Mouse (Mus musculus) heart, postnatal 36 days (tissue): ENCODE measurements around the gene Gm49361. TPM values are rescaled to one million over a fixed set of nuclear protein-coding genes. Genes with fewer than 3 reads are reported as not detected.

Source experiments
- DNase-seq, 2 experiments: peaks; one replicate each; pipeline ENCODE4 v3.0.0; 2021 to 2022
- intact Hi-C: fragments of 180-260 bp; cut with DNase I; formaldehyde crosslinking; loops from one replicate; pipeline ENCODE4 v1.15.1; 2025
- total RNA-seq, 2 experiments: library from RNA; stranded (reverse); gene quantifications; 2 replicates each; pipeline ENCODE4 v1.2.3; 2021

Gm49361 gene
- total RNA-seq, 2 experiments from 2014 or later: 2.4 TPM; not detected in 1

DNA sequence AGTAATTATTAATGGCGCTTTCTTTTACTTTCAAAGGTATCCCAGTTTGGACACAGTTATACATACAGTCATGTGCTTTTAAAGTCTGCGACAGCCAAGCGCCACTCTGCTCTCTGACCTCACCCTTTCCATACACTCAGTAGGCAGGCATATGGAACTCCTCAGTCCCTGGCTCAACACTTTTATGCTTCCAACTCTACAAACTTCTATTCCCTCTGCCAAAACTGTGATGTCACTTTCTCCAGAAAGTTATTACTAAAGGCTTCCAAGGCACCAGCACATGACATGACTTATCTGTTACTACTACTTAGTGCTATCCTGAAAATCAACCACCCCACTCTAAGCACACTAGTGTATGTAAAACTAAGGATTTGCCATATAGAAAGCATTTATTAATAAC lies 106.8 kb downstream of the Gm49361 start:
- peak in 1 of 2 experiments; percentile 13 for DNase-seq
- intact Hi-C loops: no loop called here

DNA sequence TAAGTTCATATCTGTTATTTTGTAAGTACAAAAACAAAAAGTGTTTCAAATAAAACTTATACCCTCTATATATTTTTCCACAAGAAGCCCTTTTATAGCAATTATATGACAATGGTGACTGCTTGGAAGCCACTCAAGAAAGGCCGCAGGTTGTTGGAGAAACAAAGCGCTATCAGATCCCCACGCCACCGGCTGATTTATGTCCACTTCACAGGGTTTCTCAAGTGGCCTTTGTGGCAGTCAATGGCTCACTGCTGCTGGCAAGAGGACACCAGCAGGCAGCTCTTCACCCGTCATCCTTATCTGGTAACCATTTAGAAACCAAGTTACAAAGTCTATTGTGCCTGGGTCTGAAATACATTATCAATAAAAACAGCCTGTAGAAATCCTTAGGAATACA lies 111.8 kb downstream of the Gm49361 start:
- DNase-seq: no peak
- intact Hi-C loops: no loop called here

DNA sequence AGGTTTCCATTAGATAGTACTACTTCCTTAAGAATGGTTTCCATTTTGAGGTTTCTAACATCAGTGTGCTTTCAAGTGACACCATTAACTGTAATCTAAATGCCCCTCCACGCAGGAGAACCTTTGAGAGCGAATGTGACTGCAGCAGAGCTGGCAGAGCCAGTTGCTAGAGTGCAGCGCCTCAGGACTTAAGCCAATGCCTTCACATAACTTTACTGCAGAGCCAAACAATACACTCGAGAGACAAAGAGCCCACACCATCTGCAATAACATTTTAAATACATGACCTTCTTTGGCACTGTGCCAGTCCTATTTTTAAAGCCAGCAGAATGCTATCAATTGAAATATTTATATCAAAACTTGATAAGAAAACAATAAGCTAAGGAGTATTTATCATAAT lies 116.3 kb downstream of the Gm49361 start:
- intact Hi-C loops: no loop called here
- DNase-seq: no peak

DNA sequence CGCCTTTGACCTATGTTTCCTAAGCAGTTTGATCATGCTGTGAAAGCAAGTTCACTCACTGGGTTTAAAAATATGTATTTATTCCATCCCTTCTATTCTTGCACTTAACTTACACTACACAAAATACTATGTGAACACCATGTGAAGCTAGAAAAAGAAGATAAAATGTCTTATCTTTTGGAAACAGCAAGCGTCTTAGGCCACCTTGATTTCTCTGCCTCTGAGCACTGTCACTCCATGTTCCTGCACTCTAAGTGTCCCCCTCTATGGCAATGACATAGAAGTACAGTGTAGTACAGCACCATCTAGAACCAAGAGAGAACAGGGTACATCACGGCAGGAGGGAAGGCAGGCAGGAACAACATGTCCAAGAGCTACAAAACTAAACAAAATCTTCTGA lies 123.0 kb downstream of the Gm49361 start:
- intact Hi-C loops: no loop called here
- DNase-seq: no peak

DNA sequence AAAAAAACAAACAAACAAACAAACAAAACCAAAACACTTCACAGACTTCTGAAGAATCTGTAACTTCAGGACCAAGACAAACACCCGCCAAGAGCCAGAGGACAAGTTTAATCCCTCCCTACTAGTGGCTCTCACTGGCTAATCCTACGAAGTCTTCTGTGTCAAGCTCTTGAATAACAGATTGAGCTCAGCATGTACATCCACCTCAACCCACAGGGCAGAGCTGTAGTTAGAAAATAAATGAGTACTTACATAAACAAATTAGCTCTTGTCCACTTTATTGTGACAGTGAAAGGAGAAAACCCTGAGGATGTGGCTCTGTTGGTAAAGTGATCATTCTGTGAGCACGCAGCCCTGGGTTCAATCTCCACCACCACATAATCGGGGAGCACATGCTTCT lies 124.2 kb downstream of the Gm49361 start:
- intact Hi-C loops: no loop called here
- DNase-seq: no peak

DNA sequence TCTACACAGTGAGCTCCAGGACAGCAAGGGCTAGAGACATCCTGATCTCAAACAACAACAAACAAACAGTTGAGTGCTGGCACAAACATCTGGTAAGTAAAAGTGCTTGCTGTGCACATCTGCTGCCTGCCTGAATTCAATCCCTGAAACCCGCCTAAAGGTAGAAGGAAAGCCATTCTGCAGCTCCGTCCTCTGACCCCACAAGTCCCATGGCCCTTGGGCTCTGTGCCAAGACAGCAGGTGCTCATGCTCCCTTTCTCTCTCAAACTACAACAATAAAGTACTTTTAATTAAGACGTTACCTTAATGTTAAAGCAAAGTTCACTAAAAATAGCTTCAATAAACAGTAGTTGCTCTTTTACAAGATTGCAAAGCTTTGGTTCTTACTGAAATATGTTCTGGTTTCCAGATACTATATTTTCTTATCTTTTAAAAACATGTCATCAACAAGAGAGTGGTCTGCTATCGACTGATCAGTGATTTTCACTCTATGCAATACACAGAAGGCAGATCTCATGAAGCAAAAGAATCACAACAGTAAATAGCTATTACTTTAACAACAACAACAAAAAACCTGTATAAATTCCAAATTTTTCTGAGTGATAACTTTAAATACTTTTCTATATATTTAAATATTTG lies 125.2 kb downstream of the Gm49361 start:
- intact Hi-C loops: no loop called here
- DNase-seq: no peak

DNA sequence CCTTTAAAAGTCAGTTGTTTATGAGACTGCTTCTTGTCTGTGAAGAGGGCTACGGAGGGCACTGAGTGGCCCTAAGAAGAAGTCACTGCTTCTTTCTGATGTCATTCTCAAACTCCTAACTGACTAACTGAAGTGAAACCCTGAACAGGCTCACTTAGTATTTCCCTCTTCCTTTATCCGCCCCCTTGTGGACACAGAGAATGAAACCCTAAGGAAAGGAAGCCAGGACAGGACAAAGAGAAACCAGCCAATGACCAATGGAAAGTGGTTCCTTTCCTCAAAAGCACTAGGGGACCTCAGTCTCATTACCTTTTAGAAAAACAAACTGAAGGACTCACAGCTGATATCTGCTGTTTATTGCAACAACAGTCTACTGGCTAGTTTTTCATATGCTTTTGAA lies 126.4 kb downstream of the Gm49361 start:
- DNase-seq: peak; percentile 13 to 30
- intact Hi-C loops: loop anchor here (1.0 to 2.0 kb wide), 2 partner anchors 86 to 247 kb away; no protein-coding TSS in a partner anchor

DNA sequence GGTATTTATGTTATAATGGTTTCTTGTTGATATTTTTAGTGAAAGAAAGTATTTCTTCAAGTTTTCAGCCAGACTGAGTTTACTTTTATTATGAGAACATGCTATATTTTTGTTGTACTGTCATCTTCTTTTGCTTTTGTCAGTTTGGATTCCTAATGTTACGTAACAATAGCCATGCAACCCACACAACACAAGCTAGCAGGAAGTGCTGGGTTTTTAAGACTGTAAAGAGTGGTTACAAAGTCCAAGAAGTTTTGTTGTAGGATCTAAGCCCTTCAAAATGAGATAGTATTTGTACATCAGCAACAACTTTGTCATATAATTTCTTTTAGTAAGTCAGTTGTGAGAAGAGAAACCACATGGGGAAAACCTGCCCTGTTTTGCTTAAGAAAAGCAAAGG lies 128.2 kb downstream of the Gm49361 start:
- intact Hi-C loops: loop anchor here (2.0 kb wide), 1 partner anchor 245 kb away; no protein-coding TSS in a partner anchor
- DNase-seq: no peak

DNA sequence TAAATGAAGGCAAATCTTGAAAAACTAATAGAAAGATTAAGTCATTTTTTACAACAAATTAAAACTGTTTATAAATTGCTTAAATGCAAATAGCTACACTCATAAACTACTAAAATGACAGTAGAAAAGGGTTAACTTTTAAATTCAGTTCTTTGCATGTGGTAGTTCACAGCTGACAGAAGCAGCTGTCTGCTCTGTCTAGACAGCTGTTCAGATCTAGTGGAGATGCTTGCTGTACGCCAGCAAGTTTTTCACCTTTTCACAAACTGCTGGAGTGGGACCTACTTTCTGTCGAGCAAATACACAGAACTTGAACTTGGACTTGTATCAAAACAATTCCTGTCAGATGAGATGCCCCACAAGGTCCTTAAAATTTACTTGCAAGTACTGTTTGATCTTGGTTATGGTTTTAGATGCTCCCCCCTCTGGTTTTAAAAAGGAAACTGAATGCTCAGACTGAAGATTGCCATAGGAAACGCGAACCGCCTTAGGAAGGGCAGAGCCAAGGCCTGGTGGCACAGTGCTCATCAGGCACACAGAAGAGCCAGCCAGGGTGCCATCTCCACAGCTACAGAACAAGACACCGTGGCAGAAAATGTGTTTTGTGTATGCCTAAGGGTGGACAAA lies 129.5 kb downstream of the Gm49361 start:
- intact Hi-C loops: no loop called here

DNA sequence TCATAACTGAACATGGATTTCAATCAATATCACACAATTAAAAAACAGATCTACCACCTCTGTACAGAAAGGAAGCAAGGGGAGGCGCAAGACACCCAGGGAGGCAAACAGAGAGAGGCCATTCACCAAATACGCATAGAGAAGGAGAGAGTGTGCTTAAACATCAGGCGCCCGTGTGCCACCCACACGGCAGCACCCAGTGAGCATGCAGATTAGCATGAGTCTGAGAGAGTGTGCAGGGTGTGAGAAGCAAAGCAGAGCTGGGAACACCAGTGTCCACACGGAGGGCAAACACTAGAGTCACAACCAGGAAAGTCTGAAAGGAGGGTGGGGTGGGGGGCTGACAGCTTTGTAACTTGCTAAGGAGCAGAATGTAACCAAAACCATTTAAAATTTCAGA lies 130.1 kb downstream of the Gm49361 start:
- no peak for DNase-seq

More for the DNA sequence above, 129.5 kb downstream of the Gm49361 start:
- no peak for DNase-seq

DNA sequence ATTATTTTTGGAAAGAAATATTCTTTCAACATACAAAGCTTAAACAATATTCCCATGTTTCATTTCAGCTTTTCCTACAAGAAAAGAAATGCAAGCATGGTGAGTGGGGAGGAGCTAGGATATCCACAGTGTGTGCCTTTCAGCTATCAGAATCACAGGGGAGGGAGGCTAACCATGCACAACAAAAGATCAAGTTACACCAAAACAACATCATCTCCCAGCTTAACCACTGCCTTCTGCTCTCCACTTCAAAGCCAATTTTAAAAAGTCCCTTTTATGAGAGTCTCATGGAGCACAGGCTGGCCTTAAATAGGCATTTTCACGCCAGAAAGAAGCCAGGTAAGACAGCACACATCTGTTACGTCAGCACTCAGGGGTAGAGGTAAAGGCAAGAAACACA lies 134.9 kb downstream of the Gm49361 start:
- DNase-seq: no peak
- intact Hi-C loops: no loop called here

More for the DNA sequence above, 130.1 kb downstream of the Gm49361 start:
- intact Hi-C loops: no loop called here

DNA sequence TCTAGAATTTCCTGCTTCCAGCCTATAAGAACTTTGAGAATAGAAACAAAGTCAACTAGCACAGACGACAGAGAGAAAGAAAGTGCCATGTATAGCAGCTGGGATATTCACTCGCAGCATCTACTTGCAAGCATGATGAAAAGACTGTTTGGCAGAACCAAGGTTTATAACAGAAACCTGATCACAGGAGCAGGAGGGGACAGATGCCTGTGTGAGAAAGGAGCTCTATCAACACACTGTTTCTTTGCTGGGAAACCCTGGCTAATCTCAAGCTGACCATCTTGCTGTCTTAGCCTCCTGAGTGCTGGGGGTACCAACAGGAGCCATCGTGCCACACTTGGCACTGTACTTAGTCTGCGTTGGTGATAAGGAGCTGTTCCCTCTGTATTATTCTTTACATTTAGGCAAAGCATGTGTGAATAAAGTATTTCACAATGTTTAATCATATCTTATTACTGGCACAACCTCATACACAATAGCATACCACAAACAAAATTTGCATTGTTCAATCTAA lies 136.0 kb downstream of the Gm49361 start:
- no peak for DNase-seq
- intact Hi-C loops: no loop called here

DNA sequence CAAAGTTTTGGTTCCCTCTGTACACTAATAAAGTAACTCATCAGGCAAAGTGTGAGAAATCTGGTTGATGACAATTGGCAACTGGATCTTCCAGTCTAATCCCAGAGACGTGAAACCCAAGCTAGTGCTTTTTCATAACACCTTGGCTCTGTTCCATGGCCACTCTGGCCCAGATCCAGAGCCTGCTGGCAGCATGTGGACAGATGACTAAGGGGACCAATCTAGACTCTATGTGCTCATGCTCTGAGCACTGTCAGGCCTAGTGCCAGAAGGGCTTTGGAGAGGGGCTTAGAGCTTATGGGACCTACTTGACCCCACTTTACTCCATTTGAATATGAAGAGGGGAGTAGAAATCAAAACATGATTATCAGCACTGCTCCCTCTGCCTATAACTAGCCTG lies 138.4 kb downstream of the Gm49361 start:
- intact Hi-C loops: no loop called here
- peak; percentile 95 to 97 for DNase-seq

DNA sequence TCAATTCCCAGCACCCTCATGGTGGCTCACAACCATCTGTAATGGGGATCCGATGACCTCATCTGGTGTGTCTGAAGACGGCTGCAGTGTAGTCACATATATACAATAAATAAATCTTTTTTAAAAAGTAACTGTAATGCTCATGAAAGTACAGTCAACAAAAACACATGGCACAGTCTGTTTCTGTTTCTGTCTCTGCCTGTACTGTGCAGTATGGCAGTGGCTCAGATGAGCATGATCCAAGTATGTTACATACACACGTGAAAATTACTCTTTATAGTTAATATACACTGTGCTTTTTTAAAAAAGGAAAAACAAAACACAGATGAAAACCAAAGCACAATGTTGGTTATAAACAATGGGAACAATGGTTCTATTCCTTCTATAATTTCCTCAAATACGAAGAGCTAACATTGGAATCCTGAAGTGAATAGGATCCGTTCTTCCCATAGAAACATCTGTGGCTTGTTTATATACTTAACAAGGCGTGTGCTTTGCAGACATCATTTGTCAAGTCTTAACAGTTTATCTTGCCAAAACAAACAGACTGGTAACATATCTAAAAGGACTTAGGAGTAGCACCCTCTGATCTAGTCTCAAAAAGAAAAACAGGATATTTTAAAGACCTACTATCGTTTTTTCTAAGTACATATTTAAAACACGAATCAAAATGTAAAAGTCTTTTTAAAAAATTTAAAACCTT lies 139.1 kb downstream of the Gm49361 start:
- intact Hi-C loops: no loop called here
- DNase-seq: no peak

DNA sequence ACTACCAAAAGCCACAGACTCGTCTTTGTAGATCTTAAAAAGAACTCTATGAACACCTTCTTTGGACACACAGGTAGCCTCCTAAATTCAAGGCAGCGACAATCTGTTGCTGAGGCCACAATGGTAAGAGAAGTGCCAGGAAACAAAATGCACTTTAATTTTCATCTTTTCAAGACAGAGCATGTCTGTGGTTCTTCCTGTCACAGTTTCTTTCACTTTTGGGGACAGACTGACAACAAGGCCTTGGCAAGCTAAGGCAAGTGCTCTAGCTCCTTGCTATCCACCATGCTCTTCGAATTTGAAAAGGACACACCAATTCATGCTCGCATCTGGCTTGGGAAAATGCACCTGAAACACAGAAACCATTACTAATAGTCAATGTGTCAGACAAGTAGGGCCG lies 152.6 kb downstream of the Gm49361 start:
- intact Hi-C loops: no loop called here
- no peak for DNase-seq

Other genes with a start within 250 kb of the Gm49361 start
- 1 to 10 TPM; 2.5 to 4.9 TPM for gene Il17d, start 221.3 kb downstream of the Gm49361 start, total RNA-seq
- gene Eef1akmt1, start 174.5 kb downstream of the Gm49361 start, total RNA-seq: 10 to 100 TPM; 30.6 to 33.2 TPM
- gene Xpo4, start 80.7 kb downstream of the Gm49361 start, total RNA-seq: 10 to 100 TPM; 10.5 to 12.7 TPM
- 10 to 100 TPM; 33.3 to 38.5 TPM for gene Lats2, start 12.3 kb upstream of the Gm49361 start, total RNA-seq
- 10 to 100 TPM; 81.8 to 89.4 TPM for gene Sap18, start 52.1 kb upstream of the Gm49361 start, total RNA-seq
- gene Ska3, start 80.1 kb upstream of the Gm49361 start, total RNA-seq: under 1 TPM; 0.22 to 0.47 TPM
- gene Mrpl57, start 80.1 kb upstream of the Gm49361 start, total RNA-seq: 10 to 100 TPM; 71.7 to 73.0 TPM
- 1 to 10 TPM; 8.3 to 10.0 TPM for gene Zdhhc20, start 144.2 kb upstream of the Gm49361 start, total RNA-seq